Comparison of ENCODE assay signal across 9 mouse cellular contexts in genomic region chr14:57115823-57116544, GRCm38 (mm10). TPM values are rescaled to one million over a fixed set of nuclear protein-coding genes. Genes with fewer than 3 reads are reported as not detected.
A peak's percentile ranks its signal among the peaks of the same experiment; 100 is the strongest.
DNase-seq lines count a peak whose midpoint lies in the region; ATAC-seq lines count a peak whose summit lies in the region.
"Had no signal": no experiment of that assay in that cellular context is flagged by ENCODE, and none has a peak within 500 bp of the region (broad histone marks: within the 10 kb centered on the region; RNA-seq: fewer than 3 reads in every experiment).

Gene Gm4491 (minus strand): TSS chr14:57115883.

- H3K27me3 ChIP-seq in neural tube, embryonic 14.5 days (ENCODE audit: control insufficient read depth, insufficient read depth, low read length) = no peaks in the 10 kb centered on the region
- H3K27me3 ChIP-seq in intestine, embryonic 16.5 days (replicated peaks; ENCODE audit: control insufficient read depth, insufficient read depth, low read length) = no peaks in the 10 kb centered on the region

- H3K4me1 ChIP-seq in neural tube, embryonic 14.5 days (ENCODE audit: control insufficient read depth, insufficient read depth, low read length) = 0 out of 2 replicates have a peak, but pooled peaks cover 6% of the 10 kb centered on the region
- H3K4me1 ChIP-seq in intestine, embryonic 16.5 days (ENCODE audit: control insufficient read depth, insufficient read depth, low read length) = no peaks in the 10 kb centered on the region

- peak within 1 kb of the TSS; percentile 8; the same call in 1 of the 2 replicates for H3K4me2 ChIP-seq in neural tube, embryonic 14.5 days (ENCODE audit: low read depth, low read length)
- no peak within 1 kb of the TSS for H3K4me2 ChIP-seq in intestine, embryonic 16.5 days (ENCODE audit: low read depth, low read length)

- no peaks in the 10 kb centered on the region for H3K36me3 ChIP-seq in neural tube, embryonic 14.5 days (ENCODE audit: control insufficient read depth, insufficient read depth, low read length)
- no peaks in the 10 kb centered on the region for H3K36me3 ChIP-seq in intestine, embryonic 16.5 days (ENCODE audit: control insufficient read depth, insufficient read depth, low read length)

- WGBS in neural tube, embryonic 14.5 days = 15% methylated on average over 13 of the region's 13 CpGs
- WGBS in intestine, embryonic 16.5 days = 31% methylated on average over 13 of the region's 13 CpGs

- DNase-seq in embryo, embryonic 10 days (ENCODE audit: low spot score) = peak; percentile 68
- DNase-seq in forelimb bud, embryonic 11.5 days (ENCODE audit: low read depth, low spot score) = peak; percentile 76
- DNase-seq in left cerebral cortex, adult 9 months (ENCODE audit: low spot score in 2 of 2) = peak; percentile 51 to 60
- DNase-seq in lung, postnatal 14 days = no peak
- no peak for DNase-seq in c-Kit-positive CD71-positive TER-119-positive erythroid progenitor cells, embryonic 14.5 days (ENCODE audit: low spot score)
- DNase-seq in adrenal gland, adult 2 months = no peak

- H3K4me3 ChIP-seq in neural tube, embryonic 14.5 days (ENCODE audit: low read depth, low read length) = no peak within 1 kb of the TSS
- no peak within 1 kb of the TSS for H3K4me3 ChIP-seq in intestine, embryonic 16.5 days (ENCODE audit: low read length)

- H3K27ac ChIP-seq in neural tube, embryonic 14.5 days (ENCODE audit: low read depth, low read length) = no peak within 1 kb of the TSS
- H3K27ac ChIP-seq in intestine, embryonic 16.5 days (ENCODE audit: low read length) = no peak within 1 kb of the TSS

- no peak within 1 kb of the TSS for H3K9ac ChIP-seq in neural tube, embryonic 14.5 days (replicated peaks; ENCODE audit: low read depth, low read length)
- H3K9ac ChIP-seq in intestine, embryonic 16.5 days (ENCODE audit: low read depth, low read length) = no peak within 1 kb of the TSS

- peak; percentile 92 for ATAC-seq in neural tube, embryonic 14.5 days (ENCODE audit: low read depth)
- no peak for ATAC-seq in intestine, embryonic 16.5 days

- H3K9me3 ChIP-seq in neural tube, embryonic 14.5 days (ENCODE audit: control insufficient read depth, low read length) = no peaks in the 10 kb centered on the region
- H3K9me3 ChIP-seq in intestine, embryonic 16.5 days (ENCODE audit: control insufficient read depth, low read length) = no peaks in the 10 kb centered on the region

RNA-seq across cellular contexts. Expression of gene Gm4491, which starts in this region (rescaled TPM):
- polyA plus RNA-seq in neural tube, embryonic 14.5 days (2014; fragmentation: Nextera tagmentation; extraction: Ambion mirVana) = not detected in 2 replicates
- polyA plus RNA-seq in intestine, embryonic 16.5 days (2015; fragmentation: Nextera tagmentation; extraction: Ambion mirVana) = not detected in 2 replicates
- total RNA-seq in adrenal gland, adult 2 months (2021) = not detected
- not detected in 2 replicates for polyA plus RNA-seq in adrenal gland, adult 2 months (2012; rRNA removed)
- polyA plus RNA-seq: heart, postnatal 0 days had no signal

Comparison
In these comparisons a context has a peak if more than half of its experiments do, and no peak if none do; other contexts are left out.
1. Peak in ATAC-seq and H3K4me2 ChIP-seq in neural tube, embryonic 14.5 days; RNA of the gene not detected or under 1 TPM.
2. DNase-seq: peak in embryo, embryonic 10 days (single experiment), forelimb bud, embryonic 11.5 days (single experiment) and left cerebral cortex, adult 9 months (2 of 2); none in lung, postnatal 14 days (single experiment), c-Kit-positive CD71-positive TER-119-positive erythroid progenitor cells, embryonic 14.5 days (single experiment) and adrenal gland, adult 2 months (single experiment).